Mouse (Mus musculus) forebrain, embryonic 13.5 days (tissue): ENCODE data around the gene Btbd18. TPM values are rescaled to one million over a fixed set of nuclear protein-coding genes. Genes with fewer than 3 reads are reported as not detected.

ENCODE experiments used
- ATAC-seq: fragments of 200-750 bp; cut with Nextera tagmentation; 2 replicates; pipeline ENCODE4 v1.8.0; 2017
- H3K27ac ChIP-seq: fragments of 300-500 bp; sonication (generic); 2 replicates; pipeline ENCODE4 v1.5.1; 2015; ENCODE audit warnings: inconsistent platforms, mild to moderate bottlenecking, moderate library complexity
- H3K27me3 ChIP-seq: fragments of 300-500 bp; sonication (generic); 2 replicates; pipeline ENCODE4 v1.6.1; 2015; ENCODE audit warnings: mild to moderate bottlenecking, inconsistent platforms
- H3K36me3 ChIP-seq: fragments of 300-500 bp; sonication (generic); 2 replicates; pipeline ENCODE4 v1.6.1; 2015; ENCODE audit warnings: mild to moderate bottlenecking, inconsistent platforms; ENCODE audit not compliant: poor library complexity, severe bottlenecking
- H3K4me1 ChIP-seq: fragments of 300-500 bp; sonication (generic); 2 replicates; pipeline ENCODE4 v1.6.1; 2015; ENCODE audit warnings: inconsistent platforms
- H3K4me2 ChIP-seq: fragments of 300-500 bp; sonication (generic); 2 replicates; pipeline ENCODE4 v1.6.1; 2015; ENCODE audit warnings: inconsistent platforms, mild to moderate bottlenecking, moderate library complexity
- H3K4me3 ChIP-seq: fragments of 300-500 bp; sonication (generic); 2 replicates; pipeline ENCODE4 v1.5.1; 2015; ENCODE audit warnings: mild to moderate bottlenecking, inconsistent platforms
- H3K9ac ChIP-seq: fragments of 300-500 bp; sonication (generic); 2 replicates; pipeline ENCODE4 v1.6.1; 2015; ENCODE audit warnings: mild to moderate bottlenecking, inconsistent platforms
- H3K9me3 ChIP-seq: fragments of 300-500 bp; sonication (generic); replicated peaks from 2 replicates; pipeline ENCODE4 v1.6.1; 2016; ENCODE audit warnings: inconsistent platforms
- WGBS: fragments of 180-500 bp; shearing (Covaris S2); methylation state at CpG from one replicate; pipeline ENCODE4 v1.1.7; 2015; 5-methylcytosine and 5-hydroxymethylcytosine counted together
- polyA plus RNA-seq: library from polyadenylated mRNA; unstranded; fragments of >200 nt; fragmentation: Nextera tagmentation; extraction: Ambion mirVana; gene quantifications from 2 replicates; pipeline ENCODE4 v1.2.1, GENCODE M21; 2015

Gene Btbd18
- polyA plus RNA-seq, 1 experiment from 2014 or later, result 0.31 TPM

- WGBS, result under 1% methylated on average over 88 of the region's 107 CpGs
- Histone ChIP-seq H3K36me3 (peaks cover 11% of the 10 kb centered on the region), H3K9ac (peak within 1 kb of the TSS; percentile 97), H3K4me3 (peak within 1 kb of the TSS; percentile 96), H3K4me1 (peaks cover 29% of the 10 kb centered on the region), H3K27me3 (no peaks in the 10 kb centered on the region), H3K4me2 (peak within 1 kb of the TSS; percentile 82), H3K9me3 (no peaks in the 10 kb centered on the region), H3K27ac (peak within 1 kb of the TSS; percentile 96)
- peak; percentile 97 for ATAC-seq
Measured at GRCm38 (mm10) chr2:84714811-84715561, 56.1 kb downstream of the Btbd18 start, which contains the start of gene Zdhhc5. Zdhhc5 (minus strand) TSS chr2:84715180.

GRCm38 (mm10) chr2:84715562-84716361 is 56.9 kb downstream of the Btbd18 start:
- no peaks in the 10 kb centered on the region for H3K27me3 ChIP-seq
- under 1% methylated on average over 33 of the region's 33 CpGs for WGBS

GRCm38 (mm10) chr2:84716423-84717355 is 57.8 kb downstream of the Btbd18 start:
- peak overlapping the region; percentile 96; the same call in 1 of the 2 replicates for H3K27ac ChIP-seq
- 38% methylated on average over 9 of the region's 9 CpGs for WGBS

More at GRCm38 (mm10) chr2:84715562-84716361, 56.9 kb downstream of the Btbd18 start:
- peak overlapping the region; percentile 97 for H3K9ac ChIP-seq
- peaks cover 26% of the 10 kb centered on the region for H3K4me1 ChIP-seq
- H3K9me3 ChIP-seq, result no peaks in the 10 kb centered on the region
- peak; percentile 95 for ATAC-seq
- peak overlapping the region; percentile 96 for H3K27ac ChIP-seq
- peaks cover 3% of the 10 kb centered on the region for H3K36me3 ChIP-seq
- peak overlapping the region; percentile 82 for H3K4me2 ChIP-seq
- peak overlapping the region; percentile 96 for H3K4me3 ChIP-seq

GRCm38 (mm10) chr2:84717357-84717756 is 58.5 kb downstream of the Btbd18 start:
- H3K4me1 ChIP-seq, result peaks cover 22% of the 10 kb centered on the region
- H3K27me3 ChIP-seq, result no peaks in the 10 kb centered on the region

More at GRCm38 (mm10) chr2:84716423-84717355, 57.8 kb downstream of the Btbd18 start:
- no peaks in the 10 kb centered on the region for H3K27me3 ChIP-seq
- peaks cover 26% of the 10 kb centered on the region for H3K4me1 ChIP-seq
- no peaks in the 10 kb centered on the region for H3K9me3 ChIP-seq
- peak overlapping the region; percentile 96 for H3K4me3 ChIP-seq
- peaks cover 5% of the 10 kb centered on the region; the same call in 1 of the 2 replicates for H3K36me3 ChIP-seq
- H3K4me2 ChIP-seq, result peak overlapping the region; percentile 82
- no peak for ATAC-seq
- H3K9ac ChIP-seq, result peak overlapping the region; percentile 78

More at GRCm38 (mm10) chr2:84717357-84717756, 58.5 kb downstream of the Btbd18 start:
- peaks cover 12% of the 10 kb centered on the region for H3K36me3 ChIP-seq
- no peak overlapping the region for H3K4me2 ChIP-seq
- H3K9ac ChIP-seq, result no peak overlapping the region
- 95% methylated on average over 4 of the region's 4 CpGs for WGBS
- no peak for ATAC-seq
- H3K4me3 ChIP-seq, result no peak overlapping the region
- H3K27ac ChIP-seq, result no peak overlapping the region
- H3K9me3 ChIP-seq, result no peaks in the 10 kb centered on the region

Other genes starting within 250 kb of the Btbd18 start
- gene Calcrl, start 233.7 kb upstream of the Btbd18 start, polyA plus RNA-seq, result 5.6 and 5.7 TPM in 2 replicates
- gene Tfpi, start 182.3 kb upstream of the Btbd18 start, polyA plus RNA-seq, result 8.5 and 9.7 TPM in 2 replicates
- 31.6 and 32.8 TPM in 2 replicates for gene Ctnnd1, start 8.3 kb upstream of the Btbd18 start, polyA plus RNA-seq
- 418 and 438 TPM in 2 replicates for gene Selenoh, start 11.7 kb downstream of the Btbd18 start, polyA plus RNA-seq
- not detected in 2 replicates for gene Gm28635, start 19.0 kb downstream of the Btbd18 start, polyA plus RNA-seq
- 54.6 and 56.2 TPM in 2 replicates for gene Med19, start 19.3 kb downstream of the Btbd18 start, polyA plus RNA-seq
- 179 and 199 TPM in 2 replicates for gene Tmx2, start 20.1 kb downstream of the Btbd18 start, polyA plus RNA-seq
- 16.5 and 17.7 TPM in 2 replicates for gene Zdhhc5, start 56.1 kb downstream of the Btbd18 start, polyA plus RNA-seq
- gene Clp1, start 68.3 kb downstream of the Btbd18 start, polyA plus RNA-seq, result 35.9 and 36.1 TPM in 2 replicates
- 18.2 and 19.5 TPM in 2 replicates for gene Ypel4, start 75.0 kb downstream of the Btbd18 start, polyA plus RNA-seq
- gene Gm19426, start 84.6 kb downstream of the Btbd18 start, polyA plus RNA-seq, result 6.1 and 7.5 TPM in 2 replicates
- gene Serping1, start 116.4 kb downstream of the Btbd18 start, polyA plus RNA-seq, result 22.3 and 25.6 TPM in 2 replicates
- gene Ube2l6, start 139.7 kb downstream of the Btbd18 start, polyA plus RNA-seq, result 19.1 and 21.1 TPM in 2 replicates
- gene Smtnl1, start 163.6 kb downstream of the Btbd18 start, polyA plus RNA-seq, result 0.09 TPM in 1 of 2 replicates, not detected in the other
- 58.0 and 62.5 TPM in 2 replicates for gene Timm10, start 167.9 kb downstream of the Btbd18 start, polyA plus RNA-seq
- gene Slc43a1, start 179.8 kb downstream of the Btbd18 start, polyA plus RNA-seq, result 5.4 and 7.5 TPM in 2 replicates
- 3.6 and 5.6 TPM in 2 replicates for gene Rtn4rl2, start 227.6 kb downstream of the Btbd18 start, polyA plus RNA-seq